Mouse (Mus musculus): ENCODE measurements around the gene Cby1.
A peak's percentile ranks its signal among the peaks of the same experiment; 100 is the strongest.

The Cby1 gene

DNA sequence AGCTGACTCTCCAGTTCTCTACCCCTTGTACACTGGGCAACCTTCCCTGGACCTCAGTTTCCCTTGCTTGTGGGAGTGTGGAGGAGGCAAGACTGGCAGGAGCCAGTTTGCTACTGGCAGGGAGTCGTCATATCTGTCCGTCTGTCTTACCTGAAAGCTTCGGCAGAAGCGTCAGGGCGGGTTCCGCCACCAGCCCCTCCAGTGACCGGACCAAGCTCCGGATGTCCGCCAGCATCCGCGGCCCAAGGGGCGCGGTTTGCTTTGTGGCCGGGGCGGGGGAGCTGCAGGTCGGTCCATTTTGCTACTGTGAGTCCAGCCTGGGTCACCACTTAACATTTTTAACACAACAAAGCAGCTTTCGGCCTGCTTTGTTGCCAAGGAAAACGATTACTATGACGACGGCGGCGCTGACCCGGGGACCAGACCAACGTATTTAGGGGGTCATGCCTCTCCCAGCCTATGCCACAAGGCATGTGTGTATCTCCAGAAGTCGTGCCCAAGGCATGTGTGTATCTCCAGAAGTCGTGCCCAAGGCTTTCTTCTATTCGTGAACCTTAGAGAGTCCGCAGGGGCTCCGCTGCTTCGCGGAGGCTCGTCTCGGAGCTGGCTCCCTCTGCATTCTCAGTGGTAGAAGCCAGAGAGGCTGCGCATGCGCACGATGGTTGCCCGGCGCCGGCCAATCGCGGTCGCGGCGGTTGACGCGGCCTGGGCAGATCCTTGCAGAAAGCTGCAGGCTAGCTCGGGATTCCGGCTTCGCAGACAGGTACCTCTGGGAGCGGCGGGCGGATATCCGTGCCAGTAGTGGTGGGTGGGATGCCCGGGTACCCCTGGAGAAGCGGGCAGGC lies at the start of gene Cby1, which contains the start of gene Fam227a:
Gene Cby1 (plus strand): TSS at position 669 of the 845 bp plus-strand sequence.
Gene Fam227a (minus strand): TSS at position 426 of the 845 bp plus-strand sequence.
- peak; percentile 96 to 97 for DNase-seq

DNA sequence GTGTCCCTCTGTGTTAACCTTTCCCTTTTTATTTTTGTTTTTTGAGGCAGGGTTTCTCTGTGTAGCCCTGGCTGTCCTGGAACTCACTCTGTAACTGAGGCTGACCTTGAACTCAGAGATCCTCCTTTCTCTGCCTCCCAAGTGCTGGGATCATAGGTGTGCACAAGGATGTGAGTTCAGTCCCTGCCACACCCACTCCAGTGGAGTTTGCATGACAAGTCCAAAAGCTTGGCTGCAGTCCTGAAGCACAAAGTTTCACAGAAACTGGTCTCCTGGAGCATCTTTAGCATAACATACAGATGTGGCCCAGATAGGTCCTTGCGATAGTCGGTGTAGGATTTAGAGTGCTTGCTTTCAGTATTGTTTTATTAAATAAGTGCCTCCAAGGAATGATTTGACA lies 49.8 kb upstream of the Cby1 start:
- DNase-seq = no peak

DNA sequence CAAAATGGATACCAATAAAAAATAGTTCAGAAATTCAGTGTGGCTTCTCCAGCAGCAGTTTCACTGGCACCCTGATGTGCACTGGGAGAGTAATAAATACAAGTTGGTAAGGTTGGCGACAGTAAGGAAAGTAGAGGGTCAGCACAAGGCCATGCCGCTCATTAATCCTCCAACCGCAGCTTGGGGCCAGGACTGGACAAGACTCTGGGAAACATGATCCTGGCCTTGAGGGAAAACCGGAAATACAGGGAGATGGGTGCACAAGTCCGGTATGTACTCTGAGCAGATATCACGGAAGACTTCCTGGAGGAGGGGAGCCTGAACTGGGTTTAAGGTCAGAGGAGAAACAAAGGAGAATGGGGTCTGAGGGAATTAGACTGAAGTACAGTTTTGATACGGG lies 43.5 kb upstream of the Cby1 start:
- no peak for DNase-seq

DNA sequence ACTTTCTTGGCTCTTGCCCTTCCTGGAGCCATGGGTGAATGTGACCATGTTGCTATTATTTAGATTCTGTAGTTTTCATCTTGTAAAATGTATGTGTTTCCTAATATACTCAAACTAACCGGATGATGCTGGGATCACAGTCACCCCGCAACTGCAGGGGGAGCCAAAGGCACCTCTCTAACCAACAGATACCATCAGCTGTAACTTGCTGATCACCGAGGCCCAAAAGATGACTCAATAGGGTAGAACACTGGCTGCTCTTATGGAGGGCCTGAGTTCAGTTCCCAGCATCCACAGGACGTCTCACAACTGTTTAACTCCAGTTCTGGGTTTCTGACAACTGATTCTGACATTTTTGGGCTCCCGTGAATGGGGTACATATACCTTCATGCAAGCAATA lies 42.3 kb upstream of the Cby1 start:
- no peak for DNase-seq

DNA sequence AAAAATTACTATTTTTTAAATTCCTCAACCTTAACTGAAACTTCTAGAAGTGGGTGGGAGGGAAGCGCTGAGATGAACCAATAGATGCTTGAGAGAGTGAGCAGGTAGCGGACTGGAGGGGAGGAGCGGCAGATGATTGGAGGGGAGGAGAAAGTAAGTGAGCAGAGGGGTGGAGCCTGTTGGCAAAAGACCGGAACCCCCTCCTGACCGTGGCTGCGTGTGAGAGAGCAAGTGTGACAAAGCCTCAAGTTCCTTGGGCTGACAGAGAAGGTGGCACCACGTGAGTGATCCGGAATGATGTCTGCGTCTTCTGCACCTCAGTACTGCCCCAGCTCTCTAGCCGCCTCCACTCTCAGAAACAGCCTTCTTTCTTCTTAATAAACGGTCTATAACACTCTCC lies 41.9 kb upstream of the Cby1 start:
- no peak for DNase-seq

DNA sequence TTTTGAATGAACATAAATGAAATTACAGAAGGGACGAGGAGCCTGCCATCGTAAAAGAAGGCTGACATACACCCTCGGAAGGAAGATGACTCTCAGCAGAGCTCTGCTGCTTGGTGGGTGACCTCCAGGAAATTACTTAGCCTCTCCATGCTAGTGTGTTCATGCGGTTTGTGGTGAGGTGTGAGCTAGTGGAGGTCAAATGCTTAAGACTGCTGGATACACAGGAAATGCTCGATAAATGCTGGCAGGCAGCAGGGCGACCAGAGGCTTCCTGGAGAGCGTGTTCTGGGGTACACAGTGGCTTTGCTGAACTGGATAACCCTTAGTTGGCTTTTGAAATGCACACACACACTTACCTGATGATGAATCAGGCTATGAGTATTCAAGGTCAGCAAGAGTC lies 40.5 kb upstream of the Cby1 start:
- DNase-seq = no peak

DNA sequence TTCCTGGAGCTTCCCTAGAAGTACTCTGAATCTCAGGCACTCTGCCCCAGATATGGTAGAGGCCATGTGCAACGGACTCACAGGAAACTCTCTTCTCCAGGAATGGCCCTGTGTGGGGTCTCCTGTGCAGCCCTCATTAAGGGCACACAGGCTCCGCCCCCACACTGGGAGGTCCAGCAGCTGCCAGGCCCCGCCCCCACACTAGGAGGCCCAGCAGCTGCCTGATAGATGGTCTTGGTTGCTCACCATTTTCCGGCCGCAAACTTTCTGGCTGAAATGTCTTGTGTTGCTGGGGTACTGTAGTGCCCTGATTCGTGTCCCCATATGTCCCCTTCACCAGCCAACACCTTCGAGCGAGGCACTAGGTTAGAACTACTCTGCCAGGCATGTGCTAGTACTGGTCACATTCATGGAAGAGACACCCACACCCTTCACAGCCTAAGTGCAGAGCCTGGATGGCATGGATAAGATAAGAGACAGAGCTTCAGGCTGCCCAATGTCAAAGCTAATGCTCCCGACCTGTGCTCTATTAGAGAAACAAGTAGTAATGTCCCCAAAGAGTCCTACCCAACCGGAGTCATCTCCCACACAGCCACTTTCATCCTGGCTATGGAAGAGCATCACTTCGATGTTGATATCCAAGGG lies 39.1 kb upstream of the Cby1 start:
- peak in 1 of 2 experiments; percentile 7 for DNase-seq

DNA sequence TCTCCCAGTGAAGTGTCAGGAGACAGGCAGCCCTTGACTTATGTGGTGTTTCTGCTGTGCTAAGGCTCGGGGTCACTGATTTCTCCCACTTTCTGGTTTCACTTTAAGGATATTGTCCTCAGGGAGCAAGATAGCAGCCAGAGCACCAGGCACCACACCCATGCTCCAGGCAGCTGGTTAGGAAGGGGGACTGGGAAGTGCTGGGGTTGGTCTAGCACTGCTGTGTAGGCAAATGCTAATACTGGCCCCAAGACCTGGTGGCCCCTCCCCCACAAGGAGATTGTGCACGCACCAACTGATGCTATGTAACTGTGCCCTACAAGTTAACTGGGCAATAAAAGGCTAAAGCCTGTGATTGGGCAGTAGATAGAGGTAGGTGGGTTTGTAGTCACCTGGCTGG lies 28.5 kb upstream of the Cby1 start:
- no peak for DNase-seq

DNA sequence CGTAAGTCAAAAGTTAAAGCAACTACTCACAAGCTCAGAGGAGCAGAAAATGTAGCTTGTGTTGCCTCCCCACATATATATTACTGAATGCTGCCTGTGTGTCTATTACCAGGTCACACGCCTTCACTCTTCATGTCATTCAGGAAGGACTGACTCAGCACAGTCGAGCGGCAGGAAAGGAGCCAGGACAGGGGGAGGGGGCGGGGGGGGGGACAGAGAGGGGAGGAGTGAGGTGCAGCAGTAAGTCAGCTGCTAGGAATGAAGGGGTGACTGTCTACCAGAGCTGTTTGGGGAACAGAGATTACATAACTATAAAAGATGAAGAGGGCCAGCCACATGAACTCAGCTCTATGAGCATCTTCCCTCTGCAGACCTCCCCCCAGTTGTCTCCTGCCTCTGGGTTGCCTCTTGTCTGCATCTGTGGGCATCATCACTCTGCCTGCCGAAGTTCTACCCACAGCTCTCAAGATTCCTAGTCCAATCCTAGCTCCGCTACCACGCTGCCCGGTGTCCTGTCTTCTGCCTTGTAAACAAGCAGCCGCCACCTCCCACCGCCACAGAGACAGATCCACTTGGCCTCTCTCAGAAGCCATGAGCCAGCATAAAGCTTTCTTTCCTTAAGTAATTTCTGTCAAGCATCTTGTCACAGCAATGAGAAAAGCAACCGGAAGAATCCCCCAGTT lies 17.7 kb upstream of the Cby1 start:
- DNase-seq = no peak

DNA sequence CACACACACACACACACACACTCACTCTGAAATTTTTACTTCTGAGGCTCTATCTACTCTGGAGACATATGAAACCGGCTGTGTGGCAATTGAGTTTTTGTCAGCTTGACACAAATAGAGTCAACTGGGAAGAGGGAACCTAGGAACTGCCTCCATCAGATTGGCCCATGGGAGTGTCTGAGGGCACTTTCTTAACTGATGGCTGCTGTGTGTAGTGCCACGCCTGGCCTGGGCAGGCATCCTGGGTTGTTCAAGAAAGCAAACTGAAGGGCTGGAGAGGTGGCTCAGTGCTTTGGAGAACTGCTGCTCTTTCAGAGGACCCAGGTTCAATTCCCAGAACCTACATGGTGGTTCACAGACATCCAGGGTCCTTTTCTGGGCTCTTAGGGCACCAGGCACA lies 13.5 kb upstream of the Cby1 start:
- no peak for DNase-seq

DNA sequence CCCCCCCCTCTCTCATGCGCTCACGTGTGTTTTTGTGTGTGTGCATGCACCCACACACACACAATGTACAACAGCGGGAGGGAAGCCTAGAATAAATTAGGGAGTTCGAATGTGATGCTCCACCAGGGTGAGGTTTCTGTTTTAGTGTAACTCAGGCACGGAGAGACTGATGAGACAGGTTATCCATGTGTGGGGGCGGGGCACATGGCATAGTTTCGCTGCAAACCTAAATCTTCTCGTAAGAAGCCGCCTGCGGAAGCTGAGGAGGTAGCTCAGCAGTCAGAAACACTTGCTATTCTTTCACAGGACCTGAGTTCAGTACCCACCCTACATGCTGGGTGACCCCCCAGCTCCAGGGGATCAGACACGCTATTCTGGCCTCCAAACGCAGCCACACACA lies 10.9 kb upstream of the Cby1 start:
- no peak for DNase-seq

DNA sequence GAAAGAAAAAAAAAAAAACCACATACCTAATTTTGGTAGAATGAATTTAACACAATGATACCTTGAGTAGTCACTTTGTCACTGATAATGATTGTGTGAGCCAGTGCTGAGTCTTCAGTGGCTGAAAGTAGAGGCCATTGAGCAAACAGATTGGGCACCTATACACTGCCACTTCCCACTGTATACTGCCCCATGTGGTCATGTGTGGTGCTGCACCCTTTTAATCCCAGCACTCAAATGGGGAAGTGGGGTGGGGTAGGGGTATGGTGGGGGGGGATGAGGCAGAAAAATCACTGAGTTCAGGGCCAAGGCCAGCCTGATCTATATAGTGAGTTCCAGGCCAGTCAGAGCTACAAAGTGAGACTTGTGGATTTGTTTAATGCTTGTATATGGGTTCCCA lies 8.4 kb upstream of the Cby1 start:
- peak; percentile 12 to 73 for DNase-seq

DNA sequence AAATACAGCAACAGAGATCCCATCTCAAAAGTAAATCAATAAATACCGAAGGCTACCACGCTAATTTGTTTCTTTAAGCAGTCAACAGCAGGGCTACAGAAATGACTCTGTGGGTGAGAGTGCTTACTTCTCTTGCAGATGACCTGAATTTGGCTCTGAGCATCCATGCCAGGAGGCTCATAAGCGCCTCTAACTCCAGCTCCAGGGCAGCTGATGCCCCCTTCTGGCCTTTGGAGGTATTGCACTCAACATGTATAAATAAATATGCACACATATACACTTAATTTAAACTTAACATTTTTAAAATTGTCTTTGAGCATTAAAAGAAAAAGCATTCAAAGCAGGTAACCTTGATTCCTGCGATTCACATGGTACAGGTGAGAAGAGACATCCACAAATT lies 7.5 kb upstream of the Cby1 start:
- peak in 1 of 2 experiments; percentile 34 for DNase-seq

DNA sequence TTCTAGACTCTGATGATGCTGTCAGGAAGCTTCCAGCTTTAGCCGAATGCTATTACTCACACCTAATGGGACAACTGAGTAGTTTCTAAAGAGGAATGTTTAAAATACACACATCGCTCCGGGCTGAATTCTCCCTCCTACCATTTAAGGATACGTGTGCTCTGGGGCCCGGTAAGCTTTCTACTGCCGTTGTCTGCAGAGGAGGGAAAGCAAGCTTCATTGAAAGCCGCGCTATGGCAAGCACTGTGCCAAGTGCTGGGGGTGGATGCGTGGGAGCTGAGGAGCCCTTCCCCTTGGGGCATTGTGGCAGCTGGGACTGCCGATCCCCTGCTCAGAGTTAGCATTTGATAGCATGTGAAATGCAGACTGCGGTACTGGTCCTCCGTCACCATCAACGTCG lies 2.5 kb upstream of the Cby1 start:
- DNase-seq = no peak

DNA sequence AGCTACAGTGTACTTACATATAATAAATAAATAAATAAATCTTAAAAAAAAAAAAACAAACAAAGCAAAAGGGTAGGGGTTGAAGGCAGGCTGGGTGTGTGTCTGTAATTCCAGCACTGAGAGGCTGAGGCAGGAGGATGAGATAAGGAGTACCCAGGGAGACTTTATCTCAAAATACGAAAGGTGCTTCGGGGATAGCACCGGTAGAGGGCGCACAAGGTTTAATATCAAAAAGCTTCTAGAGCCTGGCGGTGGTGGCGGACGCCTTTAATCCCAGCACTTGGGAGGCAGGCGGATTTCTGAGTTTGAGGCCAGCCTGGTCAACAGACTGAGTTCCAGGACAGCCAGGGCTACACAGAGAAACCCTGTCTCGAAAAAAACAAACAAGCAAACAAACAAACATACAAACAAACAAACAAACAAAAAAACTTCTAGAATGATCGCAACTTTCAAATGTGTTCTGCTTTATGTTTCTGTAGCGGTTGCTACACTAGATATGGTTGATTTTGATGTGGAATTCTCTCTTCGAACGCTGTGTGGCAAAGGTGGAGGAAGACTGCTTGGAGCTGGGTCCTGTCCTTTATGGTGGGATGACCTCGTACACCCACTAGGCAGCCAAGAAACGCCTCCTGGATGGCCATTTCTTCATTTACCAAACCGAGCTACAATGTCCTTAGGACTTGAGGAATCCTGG lies 1.0 kb upstream of the Cby1 start:
- peak; percentile 89 to 95 for DNase-seq

DNA sequence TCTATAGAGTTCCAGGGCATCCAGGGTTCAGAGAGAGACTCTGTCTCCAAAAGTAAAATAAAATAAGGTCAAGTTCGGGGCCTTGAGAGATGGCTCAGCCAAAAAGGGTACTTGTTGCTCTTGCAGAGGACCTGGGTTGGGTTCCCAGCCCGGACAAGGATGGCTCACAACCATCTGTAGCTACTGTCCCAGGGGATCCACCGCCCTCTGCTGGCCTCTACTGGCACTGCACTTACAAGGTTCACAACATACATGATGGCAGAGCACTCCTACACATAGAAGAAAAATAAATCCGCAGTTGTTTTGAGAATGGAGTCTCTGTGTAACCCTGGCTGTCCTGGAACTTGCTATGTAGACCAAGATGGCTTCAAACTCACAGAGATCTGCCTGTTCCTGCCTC lies 2.9 kb downstream of the Cby1 start:
- DNase-seq = peak; percentile 31 to 70

DNA sequence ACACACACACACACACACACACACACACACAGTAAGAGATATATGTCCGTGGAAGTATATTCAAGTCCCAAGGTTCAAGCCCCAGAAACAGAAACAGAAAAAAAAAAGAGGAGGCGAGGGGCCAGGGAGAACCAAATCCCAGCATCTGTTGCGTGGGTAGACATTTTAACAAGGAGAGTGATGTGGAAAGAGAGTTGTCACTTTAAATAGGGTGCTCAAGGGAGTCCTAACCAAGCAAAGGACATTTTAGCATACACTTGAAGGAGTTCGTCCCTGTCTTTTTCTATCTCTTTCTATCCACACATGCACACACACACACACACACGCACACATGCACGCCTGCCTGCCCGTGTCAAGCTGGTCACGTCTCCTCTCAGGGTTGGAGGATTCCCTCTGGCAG lies 5.7 kb downstream of the Cby1 start:
- DNase-seq = no peak

DNA sequence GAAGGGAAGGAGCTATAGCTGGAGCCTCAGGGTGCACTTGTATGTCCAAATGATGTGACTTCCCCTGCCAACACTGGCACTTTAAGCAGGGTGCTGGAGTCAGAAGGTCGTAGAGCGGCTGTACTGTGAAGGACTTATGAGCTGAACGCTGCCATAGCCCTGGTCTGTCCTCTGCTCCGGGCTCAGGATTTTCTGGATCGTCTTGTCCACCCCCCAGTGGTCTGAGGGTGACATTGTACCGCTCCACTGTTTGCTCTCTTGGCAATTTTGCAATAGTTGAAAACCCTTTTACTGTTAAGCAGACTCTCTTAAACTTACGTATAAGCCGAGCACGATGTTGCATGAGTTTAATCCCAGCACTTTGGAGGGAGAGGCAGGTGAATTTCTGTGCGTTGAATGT lies 10.2 kb downstream of the Cby1 start:
- peak in 1 of 2 experiments; percentile 34 for DNase-seq

DNA sequence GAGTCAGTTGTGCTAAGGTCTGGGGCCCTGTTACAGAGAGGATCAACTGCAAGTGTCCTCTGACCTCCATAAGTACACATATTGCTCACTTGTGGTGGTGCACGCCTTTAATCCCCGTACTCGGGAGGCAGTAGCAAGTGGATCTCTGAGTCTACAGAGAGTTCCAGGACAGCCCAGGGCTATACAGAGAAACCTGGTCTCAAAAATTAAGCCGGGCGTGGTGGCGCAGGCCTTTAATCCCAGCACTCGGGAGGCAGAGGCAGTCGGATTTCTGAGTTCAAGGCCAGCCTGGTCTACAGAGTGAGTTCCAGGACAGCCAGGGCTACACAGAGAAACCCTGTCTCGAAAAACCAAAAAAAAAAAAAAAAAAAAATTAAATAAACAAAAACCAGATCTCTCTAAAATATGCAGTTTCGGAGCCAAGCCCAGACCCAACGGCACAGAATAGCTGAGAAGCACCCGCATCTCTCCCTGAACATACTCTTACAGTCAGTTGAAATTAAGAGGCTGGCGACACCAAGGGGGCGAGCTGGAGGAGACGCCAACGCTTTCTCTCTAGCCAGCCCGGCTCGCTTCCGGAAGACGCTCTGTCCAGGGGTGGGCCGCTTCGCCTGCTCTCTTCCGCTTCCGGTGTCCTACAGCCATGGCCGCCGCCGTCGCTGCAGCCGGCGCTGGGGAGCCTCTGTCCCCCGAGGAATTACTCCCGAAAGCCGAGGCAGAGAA lies 11.4 kb downstream of the Cby1 start, which contains the start of gene Tomm22:
Gene Tomm22 (plus strand): TSS at position 613 of the 723 bp plus-strand sequence.
- peak; percentile 93 for DNase-seq

DNA sequence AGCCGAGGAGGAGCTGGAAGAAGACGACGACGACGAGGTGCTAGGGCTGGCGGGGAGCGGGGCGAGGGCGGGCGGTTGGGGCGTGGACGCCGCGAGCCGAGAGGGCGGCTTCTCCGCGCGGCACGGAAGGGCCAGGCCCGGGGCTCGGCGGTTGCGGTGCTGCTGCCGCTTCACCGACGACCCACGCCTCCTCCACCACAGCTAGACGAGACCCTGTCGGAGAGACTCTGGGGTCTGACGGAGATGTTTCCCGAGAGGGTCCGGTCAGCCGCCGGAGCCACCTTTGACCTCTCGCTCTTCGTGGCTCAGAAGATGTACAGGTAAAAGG lies 11.9 kb downstream of the Cby1 start:
- DNase-seq = no peak

DNA sequence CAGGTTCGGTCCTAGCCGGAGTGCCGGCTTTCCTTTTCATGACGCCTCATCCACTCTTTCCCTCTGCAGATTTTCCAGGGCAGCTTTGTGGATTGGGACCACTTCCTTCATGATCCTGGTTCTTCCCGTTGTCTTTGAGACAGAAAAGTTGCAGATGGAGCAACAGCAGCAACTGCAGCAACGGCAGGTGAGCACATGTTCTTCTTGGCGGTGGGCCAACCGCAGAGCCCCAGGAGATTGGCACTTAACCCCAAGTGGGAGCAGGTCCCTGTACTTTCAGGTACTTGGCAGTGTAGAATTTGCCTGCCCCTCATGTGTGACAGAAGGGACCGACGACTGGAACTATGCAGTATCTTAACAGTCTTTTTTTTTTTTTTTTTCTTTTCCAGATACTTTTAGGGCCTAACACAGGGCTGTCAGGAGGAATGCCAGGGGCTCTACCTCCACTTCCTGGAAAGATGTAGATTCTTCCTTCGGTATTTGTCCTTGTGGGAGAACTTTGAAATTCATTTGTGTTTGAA lies 12.9 kb downstream of the Cby1 start:
- DNase-seq = peak in 1 of 2 experiments; percentile 51

DNA sequence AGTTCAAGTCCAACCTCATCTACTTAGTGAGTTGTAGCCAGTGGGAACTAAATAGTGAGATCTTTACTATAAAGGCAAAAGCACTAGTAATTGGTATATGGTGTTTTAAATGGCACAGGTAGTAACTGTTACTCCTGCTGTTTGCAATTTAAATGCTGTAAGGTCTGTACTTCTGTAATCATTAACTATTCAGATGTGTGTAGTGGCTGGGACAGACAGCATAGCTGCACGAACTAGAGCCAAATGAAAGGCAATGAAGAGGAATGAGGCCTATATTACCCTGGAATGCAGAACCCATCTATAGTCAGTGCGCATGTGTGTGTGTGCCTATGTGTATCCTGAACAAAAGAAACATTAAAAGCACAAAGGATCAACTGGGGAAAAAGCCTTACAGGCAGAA lies 18.9 kb downstream of the Cby1 start:
- DNase-seq = peak in 1 of 2 experiments; percentile 38

Data from kidney, postnatal 36 days (tissue).